Mouse (Mus musculus): ENCODE measurements around the gene Sash1. TPM values are rescaled to one million over a fixed set of nuclear protein-coding genes. Genes with fewer than 3 reads are reported as not detected.

Sash1 gene
- 4.1 and 4.2 TPM in 2 replicates for polyA plus RNA-seq (2016; fragmentation: Nextera tagmentation; extraction: Ambion mirVana)

GRCm38 (mm10) chr10:8885630-8886527 lies at the start of gene Sash1:
TSS of gene Sash1 (minus strand) at chr10:8886070.
- peak within 1 kb of the TSS; percentile 85 for H3K4me3 ChIP-seq
- H3K9me3 ChIP-seq = no peaks in the 10 kb centered on the region
- peaks cover 53% of the 10 kb centered on the region for H3K4me1 ChIP-seq
- H3K27me3 ChIP-seq (replicated peaks; ENCODE audit: low read depth, poor library complexity, severe bottlenecking) = peaks cover 8% of the 10 kb centered on the region; the same call in 1 of the 2 replicates
- WGBS = under 1% methylated on average over 80 of the region's 80 CpGs
- peak within 1 kb of the TSS; percentile 95 for H3K27ac ChIP-seq (replicated peaks)
- peak; percentile 92 for DNase-seq (ENCODE audit: low spot score)
- H3K36me3 ChIP-seq (replicated peaks) = no peaks in the 10 kb centered on the region

- H3K36me3 ChIP-seq (replicated peaks) = no peaks in the 10 kb centered on the region
- H3K4me3 ChIP-seq = no peak overlapping the region
- H3K27me3 ChIP-seq (replicated peaks; ENCODE audit: low read depth, poor library complexity, severe bottlenecking) = no peaks in the 10 kb centered on the region
- DNase-seq (ENCODE audit: low spot score) = no peak
- H3K9me3 ChIP-seq = no peaks in the 10 kb centered on the region
- 75% methylated on average over 4 of the region's 4 CpGs for WGBS
- H3K4me1 ChIP-seq = 0 out of 2 replicates have a peak, but pooled peaks cover 5% of the 10 kb centered on the region
- H3K27ac ChIP-seq (replicated peaks) = no peak overlapping the region
Measured at GRCm38 (mm10) chr10:8935601-8936000, 49.7 kb upstream of the Sash1 start.

GRCm38 (mm10) chr10:8933451-8934372 lies 47.8 kb upstream of the Sash1 start:
- Histone ChIP-seq H3K4me1 (0 out of 2 replicates have a peak, but pooled peaks cover 5% of the 10 kb centered on the region), H3K27ac (replicated peaks) (no peak overlapping the region), H3K36me3 (replicated peaks) (no peaks in the 10 kb centered on the region), H3K27me3 (replicated peaks; ENCODE audit: low read depth, poor library complexity, severe bottlenecking) (no peaks in the 10 kb centered on the region), H3K9me3 (no peaks in the 10 kb centered on the region), H3K4me3 (no peak overlapping the region)
- 89% methylated on average over 10 of the region's 10 CpGs for WGBS
- DNase-seq (ENCODE audit: low spot score) = no peak

- WGBS = 88% methylated on average over 8 of the region's 8 CpGs
- no peaks in the 10 kb centered on the region for H3K9me3 ChIP-seq
- H3K27me3 ChIP-seq (replicated peaks; ENCODE audit: low read depth, poor library complexity, severe bottlenecking) = no peaks in the 10 kb centered on the region
- no peaks in the 10 kb centered on the region for H3K36me3 ChIP-seq (replicated peaks)
- no peak for DNase-seq (ENCODE audit: low spot score)
- H3K4me3 ChIP-seq = no peak overlapping the region
- H3K4me1 ChIP-seq = 0 out of 2 replicates have a peak, but pooled peaks cover 5% of the 10 kb centered on the region
- H3K27ac ChIP-seq (replicated peaks) = no peak overlapping the region
Measured at GRCm38 (mm10) chr10:8931548-8932240, 45.8 kb upstream of the Sash1 start.

GRCm38 (mm10) chr10:8930672-8931071 lies 44.8 kb upstream of the Sash1 start:
- Histone ChIP-seq H3K27ac (replicated peaks) (no peak overlapping the region), H3K27me3 (replicated peaks; ENCODE audit: low read depth, poor library complexity, severe bottlenecking) (no peaks in the 10 kb centered on the region), H3K4me3 (no peak overlapping the region), H3K36me3 (replicated peaks) (no peaks in the 10 kb centered on the region), H3K9me3 (no peaks in the 10 kb centered on the region), H3K4me1 (0 out of 2 replicates have a peak, but pooled peaks cover 5% of the 10 kb centered on the region)
- no peak for DNase-seq (ENCODE audit: low spot score)

GRCm38 (mm10) chr10:8928775-8929647 lies 43.1 kb upstream of the Sash1 start:
- H3K4me3 ChIP-seq = no peak overlapping the region
- no peak overlapping the region for H3K27ac ChIP-seq (replicated peaks)
- H3K4me1 ChIP-seq = 0 out of 2 replicates have a peak, but pooled peaks cover 2% of the 10 kb centered on the region
- H3K9me3 ChIP-seq = no peaks in the 10 kb centered on the region
- DNase-seq (ENCODE audit: low spot score) = no peak
- no peaks in the 10 kb centered on the region for H3K27me3 ChIP-seq (replicated peaks; ENCODE audit: low read depth, poor library complexity, severe bottlenecking)
- H3K36me3 ChIP-seq (replicated peaks) = no peaks in the 10 kb centered on the region
- WGBS = 67% methylated on average over 10 of the region's 10 CpGs

- H3K4me1 ChIP-seq = no peaks in the 10 kb centered on the region
- no peaks in the 10 kb centered on the region for H3K36me3 ChIP-seq (replicated peaks)
- no peaks in the 10 kb centered on the region for H3K9me3 ChIP-seq
- no peak overlapping the region for H3K4me3 ChIP-seq
- DNase-seq (ENCODE audit: low spot score) = no peak
- H3K27ac ChIP-seq (replicated peaks) = no peak overlapping the region
- no peaks in the 10 kb centered on the region for H3K27me3 ChIP-seq (replicated peaks; ENCODE audit: low read depth, poor library complexity, severe bottlenecking)
Measured at GRCm38 (mm10) chr10:8928261-8928660, 42.4 kb upstream of the Sash1 start.

- Histone ChIP-seq H3K27ac (replicated peaks) (no peak overlapping the region), H3K27me3 (replicated peaks; ENCODE audit: low read depth, poor library complexity, severe bottlenecking) (no peaks in the 10 kb centered on the region), H3K4me1 (no peaks in the 10 kb centered on the region), H3K4me3 (no peak overlapping the region), H3K9me3 (no peaks in the 10 kb centered on the region), H3K36me3 (replicated peaks) (no peaks in the 10 kb centered on the region)
- 94% methylated on average over 3 of the region's 3 CpGs for WGBS
- DNase-seq (ENCODE audit: low spot score) = no peak
Measured at GRCm38 (mm10) chr10:8926906-8927305, 41.0 kb upstream of the Sash1 start.

GRCm38 (mm10) chr10:8926295-8926694 lies 40.4 kb upstream of the Sash1 start:
- 88% methylated on average over 3 of the region's 3 CpGs for WGBS
- Histone ChIP-seq H3K4me3 (no peak overlapping the region), H3K4me1 (0 out of 2 replicates have a peak, but pooled peaks cover 4% of the 10 kb centered on the region), H3K36me3 (replicated peaks) (no peaks in the 10 kb centered on the region), H3K27me3 (replicated peaks; ENCODE audit: low read depth, poor library complexity, severe bottlenecking) (no peaks in the 10 kb centered on the region), H3K9me3 (no peaks in the 10 kb centered on the region), H3K27ac (replicated peaks) (no peak overlapping the region)
- DNase-seq (ENCODE audit: low spot score) = no peak

- Histone ChIP-seq H3K9me3 (no peaks in the 10 kb centered on the region), H3K27ac (replicated peaks) (no peak overlapping the region), H3K4me1 (0 out of 2 replicates have a peak, but pooled peaks cover 5% of the 10 kb centered on the region), H3K27me3 (replicated peaks; ENCODE audit: low read depth, poor library complexity, severe bottlenecking) (no peaks in the 10 kb centered on the region), H3K36me3 (replicated peaks) (no peaks in the 10 kb centered on the region), H3K4me3 (no peak overlapping the region)
- 59% methylated on average over 5 of the region's 5 CpGs for WGBS
- no peak for DNase-seq (ENCODE audit: low spot score)
Measured at GRCm38 (mm10) chr10:8925299-8925698, 39.4 kb upstream of the Sash1 start.

- H3K9me3 ChIP-seq = no peaks in the 10 kb centered on the region
- H3K4me1 ChIP-seq = 0 out of 2 replicates have a peak, but pooled peaks cover 5% of the 10 kb centered on the region
- DNase-seq (ENCODE audit: low spot score) = no peak
- no peak overlapping the region for H3K4me3 ChIP-seq
- 55% methylated on average over 11 of the region's 11 CpGs for WGBS
- no peaks in the 10 kb centered on the region for H3K27me3 ChIP-seq (replicated peaks; ENCODE audit: low read depth, poor library complexity, severe bottlenecking)
- H3K27ac ChIP-seq (replicated peaks) = no peak overlapping the region
- no peaks in the 10 kb centered on the region for H3K36me3 ChIP-seq (replicated peaks)
Measured at GRCm38 (mm10) chr10:8921098-8921693, 35.3 kb upstream of the Sash1 start.
